Mouse (Mus musculus): ENCODE results near the gene Jmjd1c. TPM values are rescaled to one million over a fixed set of nuclear protein-coding genes. Genes with fewer than 3 reads are reported as not detected.

Gene Jmjd1c
- polyA plus RNA-seq, 1 experiment = 22.7 TPM

- H3K4me3 ChIP-seq (ENCODE audit: low read depth, low read length) = no peak overlapping the region
- TF ChIP-seq POLR2A (IDR thresholded peaks at IDR 0.05; ENCODE audit: low read depth, low read length) = no peak
- no peak for TF ChIP-seq CTCF (IDR thresholded peaks at IDR 0.05; ENCODE audit: extremely low read depth, insufficient read length, insufficient replicate concordance, low read depth, low read length)
- H3K4me1 ChIP-seq (ENCODE audit: control insufficient read depth, insufficient read depth, insufficient read length, low read length) = 0 out of 2 replicates have a peak, but pooled peaks cover 2% of the 10 kb centered on the region
- no peaks in the 10 kb centered on the region for H3K27me3 ChIP-seq (ENCODE audit: control insufficient read depth, insufficient read depth, low read length)
- 60% methylated on average over 4 of the region's 4 CpGs for WGBS
- H3K36me3 ChIP-seq (ENCODE audit: control insufficient read depth, insufficient read depth, low read length) = 0 out of 2 replicates have a peak, but pooled peaks cover 3% of the 10 kb centered on the region
- no peak overlapping the region for H3K27ac ChIP-seq (ENCODE audit: insufficient read depth, low read depth, low read length)
Observed at GRCm38 (mm10) chr10:67209916-67210675, 114.2 kb downstream of the Jmjd1c start.

GRCm38 (mm10) chr10:67212031-67212430 lies 116.1 kb downstream of the Jmjd1c start:
- no peak overlapping the region for H3K4me3 ChIP-seq (ENCODE audit: low read depth, low read length)
- peaks cover 8% of the 10 kb centered on the region for H3K36me3 ChIP-seq (ENCODE audit: control insufficient read depth, insufficient read depth, low read length)
- no peaks in the 10 kb centered on the region for H3K4me1 ChIP-seq (ENCODE audit: control insufficient read depth, insufficient read depth, insufficient read length, low read length)
- TF ChIP-seq CTCF (IDR thresholded peaks at IDR 0.05; ENCODE audit: extremely low read depth, insufficient read length, insufficient replicate concordance, low read depth, low read length) = no peak
- TF ChIP-seq POLR2A (IDR thresholded peaks at IDR 0.05; ENCODE audit: low read depth, low read length) = no peak
- no peaks in the 10 kb centered on the region for H3K27me3 ChIP-seq (ENCODE audit: control insufficient read depth, insufficient read depth, low read length)
- H3K27ac ChIP-seq (ENCODE audit: insufficient read depth, low read depth, low read length) = no peak overlapping the region
- 63% methylated on average over 5 of the region's 5 CpGs for WGBS

GRCm38 (mm10) chr10:67213720-67214119 lies 117.8 kb downstream of the Jmjd1c start:
- H3K36me3 ChIP-seq (ENCODE audit: control insufficient read depth, insufficient read depth, low read length) = peaks cover 19% of the 10 kb centered on the region
- no peaks in the 10 kb centered on the region for H3K27me3 ChIP-seq (ENCODE audit: control insufficient read depth, insufficient read depth, low read length)
- H3K4me3 ChIP-seq (ENCODE audit: low read depth, low read length) = no peak overlapping the region
- H3K27ac ChIP-seq (ENCODE audit: insufficient read depth, low read depth, low read length) = no peak overlapping the region
- 50% methylated on average over 1 of the region's 1 CpGs for WGBS
- H3K4me1 ChIP-seq (ENCODE audit: control insufficient read depth, insufficient read depth, insufficient read length, low read length) = no peaks in the 10 kb centered on the region
- TF ChIP-seq POLR2A (IDR thresholded peaks at IDR 0.05; ENCODE audit: low read depth, low read length) (no peak), CTCF (IDR thresholded peaks at IDR 0.05; ENCODE audit: extremely low read depth, insufficient read length, insufficient replicate concordance, low read depth, low read length) (no peak)

- Histone ChIP-seq H3K4me1 (ENCODE audit: control insufficient read depth, insufficient read depth, insufficient read length, low read length) (peaks cover under 1% of the 10 kb centered on the region; the same call in 1 of the 2 replicates), H3K4me3 (ENCODE audit: low read depth, low read length) (no peak overlapping the region), H3K27me3 (ENCODE audit: control insufficient read depth, insufficient read depth, low read length) (no peaks in the 10 kb centered on the region), H3K36me3 (ENCODE audit: control insufficient read depth, insufficient read depth, low read length) (peaks cover 30% of the 10 kb centered on the region), H3K27ac (ENCODE audit: insufficient read depth, low read depth, low read length) (no peak overlapping the region)
- WGBS = 58% methylated on average over 4 of the region's 4 CpGs
- TF ChIP-seq CTCF (IDR thresholded peaks at IDR 0.05; ENCODE audit: extremely low read depth, insufficient read length, insufficient replicate concordance, low read depth, low read length) (no peak), POLR2A (IDR thresholded peaks at IDR 0.05; ENCODE audit: low read depth, low read length) (no peak)
Observed at GRCm38 (mm10) chr10:67215133-67215532, 119.2 kb downstream of the Jmjd1c start.

- Histone ChIP-seq H3K27ac (ENCODE audit: insufficient read depth, low read depth, low read length) (no peak overlapping the region), H3K4me3 (ENCODE audit: low read depth, low read length) (no peak overlapping the region), H3K27me3 (ENCODE audit: control insufficient read depth, insufficient read depth, low read length) (no peaks in the 10 kb centered on the region), H3K36me3 (ENCODE audit: control insufficient read depth, insufficient read depth, low read length) (peaks cover 36% of the 10 kb centered on the region), H3K4me1 (ENCODE audit: control insufficient read depth, insufficient read depth, insufficient read length, low read length) (peaks cover 2% of the 10 kb centered on the region; the same call in 1 of the 2 replicates)
- TF ChIP-seq POLR2A (IDR thresholded peaks at IDR 0.05; ENCODE audit: low read depth, low read length) (no peak), CTCF (IDR thresholded peaks at IDR 0.05; ENCODE audit: extremely low read depth, insufficient read length, insufficient replicate concordance, low read depth, low read length) (peak; percentile 14; the same call in 1 of the 2 replicates)
- WGBS = 66% methylated on average over 3 of the region's 3 CpGs
Observed at GRCm38 (mm10) chr10:67216872-67217271, 120.9 kb downstream of the Jmjd1c start.

GRCm38 (mm10) chr10:67218873-67219565 lies 123.1 kb downstream of the Jmjd1c start:
- Histone ChIP-seq H3K4me3 (ENCODE audit: low read depth, low read length) (no peak overlapping the region), H3K36me3 (ENCODE audit: control insufficient read depth, insufficient read depth, low read length) (peaks cover 38% of the 10 kb centered on the region), H3K27ac (ENCODE audit: insufficient read depth, low read depth, low read length) (no peak overlapping the region), H3K27me3 (ENCODE audit: control insufficient read depth, insufficient read depth, low read length) (no peaks in the 10 kb centered on the region), H3K4me1 (ENCODE audit: control insufficient read depth, insufficient read depth, insufficient read length, low read length) (peaks cover 2% of the 10 kb centered on the region; the same call in 1 of the 2 replicates)
- WGBS = 90% methylated on average over 18 of the region's 18 CpGs
- TF ChIP-seq POLR2A (IDR thresholded peaks at IDR 0.05; ENCODE audit: low read depth, low read length) = no peak
- TF ChIP-seq CTCF (IDR thresholded peaks at IDR 0.05; ENCODE audit: extremely low read depth, insufficient read length, insufficient replicate concordance, low read depth, low read length) = no peak

GRCm38 (mm10) chr10:67220251-67220650 lies 124.3 kb downstream of the Jmjd1c start:
- no peak overlapping the region for H3K4me3 ChIP-seq (ENCODE audit: low read depth, low read length)
- 62% methylated on average over 4 of the region's 4 CpGs for WGBS
- peaks cover 45% of the 10 kb centered on the region for H3K36me3 ChIP-seq (ENCODE audit: control insufficient read depth, insufficient read depth, low read length)
- H3K4me1 ChIP-seq (ENCODE audit: control insufficient read depth, insufficient read depth, insufficient read length, low read length) = peaks cover 2% of the 10 kb centered on the region; the same call in 1 of the 2 replicates
- no peaks in the 10 kb centered on the region for H3K27me3 ChIP-seq (ENCODE audit: control insufficient read depth, insufficient read depth, low read length)
- H3K27ac ChIP-seq (ENCODE audit: insufficient read depth, low read depth, low read length) = no peak overlapping the region
- no peak for TF ChIP-seq CTCF (IDR thresholded peaks at IDR 0.05; ENCODE audit: extremely low read depth, insufficient read length, insufficient replicate concordance, low read depth, low read length)
- no peak for TF ChIP-seq POLR2A (IDR thresholded peaks at IDR 0.05; ENCODE audit: low read depth, low read length)

Measured in small intestine, adult 2 months (tissue).